Mouse (Mus musculus): ENCODE measurements at regions not wholly inside any gene's neighbourhood (a gene's known extent, or its start where the extent isn't known, plus 50 kb on each side); places are given as distances from the start of the nearest gene placed in this dataset.

DNA sequence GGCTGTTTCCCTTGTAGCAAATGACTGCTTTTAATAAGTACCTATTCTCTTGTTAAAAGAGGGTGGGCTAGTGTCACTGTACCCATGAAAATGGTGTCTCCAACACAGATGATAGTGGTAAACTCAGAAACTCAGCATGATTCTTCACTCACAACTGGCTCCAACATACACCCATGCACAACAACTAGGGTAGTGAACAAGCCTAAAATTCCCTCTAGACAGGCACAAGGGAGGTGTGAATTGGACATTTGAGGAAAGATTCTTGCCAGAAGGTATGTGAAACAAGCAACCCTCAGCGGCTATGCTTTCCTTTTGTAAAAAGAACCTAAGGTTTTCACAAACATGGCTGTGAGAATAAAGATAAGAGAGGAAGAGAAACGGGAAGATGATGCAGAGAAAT is 579.0 kb upstream of the Fam92a start:
- H3K9me3 ChIP-seq (replicated peaks; ENCODE audit: control insufficient read depth, insufficient read depth, low read length, poor library complexity, severe bottlenecking): peaks cover 14% of the 10 kb centered on the region
- no peak overlapping the region for H3K4me3 ChIP-seq (ENCODE audit: low read depth, low read length)
- H3K27ac ChIP-seq (ENCODE audit: insufficient read depth, low read length): no peak overlapping the region
- peaks cover 2% of the 10 kb centered on the region for H3K4me1 ChIP-seq (ENCODE audit: control insufficient read depth, insufficient read depth, low read length)
- H3K36me3 ChIP-seq (ENCODE audit: control insufficient read depth, insufficient read depth, low read length, poor library complexity, severe bottlenecking): no peaks in the 10 kb centered on the region
- H3K9ac ChIP-seq (ENCODE audit: low read depth, poor library complexity, severe bottlenecking): no peak overlapping the region
- no peak for TF ChIP-seq CTCF (IDR thresholded peaks at IDR 0.05; ENCODE audit: low read depth, low read length)
- TF ChIP-seq POLR2A (IDR thresholded peaks at IDR 0.05; ENCODE audit: insufficient read depth, low read length): no peak
- no peaks in the 10 kb centered on the region for H3K27me3 ChIP-seq (ENCODE audit: control insufficient read depth, insufficient read depth, low read length, poor library complexity, severe bottlenecking)

DNA sequence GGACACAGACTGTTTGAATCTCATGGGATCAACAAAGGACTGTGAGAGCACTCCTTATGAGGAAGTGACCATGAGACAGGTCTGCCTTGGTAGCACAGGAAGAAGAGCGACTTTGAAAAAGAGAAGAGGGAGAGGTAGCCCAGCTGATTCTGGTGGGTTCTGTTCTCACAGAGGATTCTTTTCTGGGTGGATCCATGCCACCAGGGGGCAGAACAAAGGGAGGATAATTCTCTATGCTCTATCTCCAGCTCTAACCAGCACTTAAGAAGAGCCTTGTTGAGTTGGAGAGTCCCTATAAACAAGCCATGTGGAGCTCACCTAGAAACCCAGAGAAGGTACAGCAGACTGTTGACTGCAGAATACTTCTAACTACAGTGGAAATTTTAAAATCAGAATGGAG is 578.1 kb upstream of the Fam92a start:
- TF ChIP-seq CTCF (IDR thresholded peaks at IDR 0.05; ENCODE audit: low read depth, low read length) (no peak), POLR2A (IDR thresholded peaks at IDR 0.05; ENCODE audit: insufficient read depth, low read length) (no peak), EP300 (IDR thresholded peaks at IDR 0.05; ENCODE audit: insufficient read depth, low read depth, low read length) (no peak)
- H3K9ac ChIP-seq (ENCODE audit: low read depth, poor library complexity, severe bottlenecking): no peak overlapping the region
- H3K9me3 ChIP-seq (replicated peaks; ENCODE audit: control insufficient read depth, insufficient read depth, low read length, poor library complexity, severe bottlenecking): peaks cover 8% of the 10 kb centered on the region
- peaks cover 2% of the 10 kb centered on the region for H3K4me1 ChIP-seq (ENCODE audit: control insufficient read depth, insufficient read depth, low read length)
- H3K27ac ChIP-seq (ENCODE audit: insufficient read depth, low read length): no peak overlapping the region
- no peak overlapping the region for H3K4me3 ChIP-seq (ENCODE audit: low read depth, low read length)
- H3K36me3 ChIP-seq (ENCODE audit: control insufficient read depth, insufficient read depth, low read length, poor library complexity, severe bottlenecking): no peaks in the 10 kb centered on the region
- H3K27me3 ChIP-seq (ENCODE audit: control insufficient read depth, insufficient read depth, low read length, poor library complexity, severe bottlenecking): no peaks in the 10 kb centered on the region

DNA sequence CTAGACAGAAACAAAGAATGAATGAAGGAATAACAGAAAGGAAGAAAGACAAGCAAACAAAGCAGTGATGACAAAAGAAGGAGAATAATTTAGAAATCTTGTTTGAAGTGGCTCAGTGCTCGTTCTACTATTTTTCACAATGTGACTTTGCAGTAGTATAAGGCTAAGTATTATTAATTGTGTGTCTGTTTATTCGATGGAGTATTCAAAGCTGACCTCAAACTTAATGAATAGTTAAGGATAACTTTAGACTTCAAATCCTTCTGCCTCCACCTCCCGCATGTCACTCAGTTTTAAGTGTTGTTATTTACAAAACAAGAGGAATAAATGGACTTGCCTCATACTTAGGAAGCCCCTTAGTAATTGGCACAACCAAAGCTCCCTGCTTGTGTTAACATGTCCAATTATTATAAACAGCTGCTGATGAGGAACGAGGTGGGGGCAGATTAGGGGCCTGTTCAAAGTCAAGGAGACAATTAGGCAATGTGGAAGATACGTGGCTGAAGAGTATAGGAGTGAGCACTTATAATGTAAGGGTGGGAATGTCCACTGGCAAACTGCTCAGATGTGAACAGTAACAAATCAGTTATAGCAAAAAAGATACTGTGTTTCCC is 572.0 kb upstream of the Fam92a start:
- H3K4me3 ChIP-seq (ENCODE audit: low read depth, low read length): no peak overlapping the region
- no peak overlapping the region for H3K27ac ChIP-seq (ENCODE audit: insufficient read depth, low read length)
- no peaks in the 10 kb centered on the region for H3K4me1 ChIP-seq (ENCODE audit: control insufficient read depth, insufficient read depth, low read length)
- no peaks in the 10 kb centered on the region for H3K36me3 ChIP-seq (ENCODE audit: control insufficient read depth, insufficient read depth, low read length, poor library complexity, severe bottlenecking)
- TF ChIP-seq EP300 (IDR thresholded peaks at IDR 0.05; ENCODE audit: insufficient read depth, low read depth, low read length) (no peak), CTCF (IDR thresholded peaks at IDR 0.05; ENCODE audit: low read depth, low read length) (no peak), POLR2A (IDR thresholded peaks at IDR 0.05; ENCODE audit: insufficient read depth, low read length) (no peak)
- H3K27me3 ChIP-seq (ENCODE audit: control insufficient read depth, insufficient read depth, low read length, poor library complexity, severe bottlenecking): no peaks in the 10 kb centered on the region
- no peak overlapping the region for H3K9ac ChIP-seq (ENCODE audit: low read depth, poor library complexity, severe bottlenecking)
- no peaks in the 10 kb centered on the region for H3K9me3 ChIP-seq (replicated peaks; ENCODE audit: control insufficient read depth, insufficient read depth, low read length, poor library complexity, severe bottlenecking)

DNA sequence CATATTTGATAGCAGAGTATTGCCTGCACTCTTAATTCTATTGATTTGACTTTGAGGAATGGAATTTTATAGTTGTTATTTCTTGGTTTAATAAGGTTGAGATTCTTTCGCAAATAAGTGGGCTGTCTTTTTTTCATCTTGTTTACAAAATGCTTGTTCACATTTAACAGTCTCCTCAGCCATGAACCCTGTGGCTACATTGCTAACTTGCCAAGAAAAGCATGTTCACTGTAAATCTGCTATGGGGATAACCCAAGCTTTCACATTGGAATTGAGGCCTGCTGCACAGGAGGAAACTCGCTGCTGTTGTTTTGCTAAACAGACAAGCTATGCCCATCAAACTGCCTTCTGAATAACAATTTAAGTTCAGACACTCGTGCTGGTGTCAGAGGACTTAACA is 564.6 kb upstream of the Fam92a start:
- H3K4me3 ChIP-seq (ENCODE audit: low read depth, low read length): no peak overlapping the region
- H3K27ac ChIP-seq (ENCODE audit: insufficient read depth, low read length): no peak overlapping the region
- H3K27me3 ChIP-seq (ENCODE audit: control insufficient read depth, insufficient read depth, low read length, poor library complexity, severe bottlenecking): no peaks in the 10 kb centered on the region
- TF ChIP-seq EP300 (IDR thresholded peaks at IDR 0.05; ENCODE audit: insufficient read depth, low read depth, low read length): no peak
- H3K9me3 ChIP-seq (replicated peaks; ENCODE audit: control insufficient read depth, insufficient read depth, low read length, poor library complexity, severe bottlenecking): no peaks in the 10 kb centered on the region
- H3K9ac ChIP-seq (ENCODE audit: low read depth, poor library complexity, severe bottlenecking): no peak overlapping the region
- no peaks in the 10 kb centered on the region for H3K36me3 ChIP-seq (ENCODE audit: control insufficient read depth, insufficient read depth, low read length, poor library complexity, severe bottlenecking)
- no peaks in the 10 kb centered on the region for H3K4me1 ChIP-seq (ENCODE audit: control insufficient read depth, insufficient read depth, low read length)

DNA sequence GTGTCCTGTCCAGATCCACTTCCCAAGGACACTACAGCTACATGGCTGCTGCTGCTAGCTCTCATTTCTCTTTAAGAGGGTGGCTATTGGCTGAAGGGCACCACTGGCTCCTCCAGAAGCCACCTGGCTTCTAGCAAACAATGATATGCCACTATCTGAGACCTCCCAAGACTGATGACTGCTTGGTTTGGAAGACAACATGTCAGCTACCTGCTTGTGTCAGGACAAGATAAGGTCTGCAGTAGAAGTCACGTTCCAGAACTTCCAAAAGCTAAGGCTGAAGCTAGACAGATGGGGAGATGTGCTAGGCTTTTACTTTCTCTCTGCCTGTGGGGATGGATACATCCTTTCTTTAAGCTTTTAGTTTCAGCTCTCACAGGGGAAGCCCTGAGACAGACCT is 528.4 kb upstream of the Fam92a start:
- Histone ChIP-seq H3K9me3 (replicated peaks; ENCODE audit: control insufficient read depth, insufficient read depth, low read length, poor library complexity, severe bottlenecking) (no peaks in the 10 kb centered on the region), H3K27ac (ENCODE audit: insufficient read depth, low read length) (no peak overlapping the region), H3K4me1 (ENCODE audit: control insufficient read depth, insufficient read depth, low read length) (no peaks in the 10 kb centered on the region), H3K36me3 (ENCODE audit: control insufficient read depth, insufficient read depth, low read length, poor library complexity, severe bottlenecking) (no peaks in the 10 kb centered on the region), H3K4me3 (ENCODE audit: low read depth, low read length) (no peak overlapping the region), H3K27me3 (ENCODE audit: control insufficient read depth, insufficient read depth, low read length, poor library complexity, severe bottlenecking) (no peaks in the 10 kb centered on the region), H3K9ac (ENCODE audit: low read depth, poor library complexity, severe bottlenecking) (no peak overlapping the region)
- no peak for TF ChIP-seq CTCF (IDR thresholded peaks at IDR 0.05; ENCODE audit: low read depth, low read length)
- no peak for TF ChIP-seq POLR2A (IDR thresholded peaks at IDR 0.05; ENCODE audit: insufficient read depth, low read length)
- TF ChIP-seq EP300 (IDR thresholded peaks at IDR 0.05; ENCODE audit: insufficient read depth, low read depth, low read length): no peak

DNA sequence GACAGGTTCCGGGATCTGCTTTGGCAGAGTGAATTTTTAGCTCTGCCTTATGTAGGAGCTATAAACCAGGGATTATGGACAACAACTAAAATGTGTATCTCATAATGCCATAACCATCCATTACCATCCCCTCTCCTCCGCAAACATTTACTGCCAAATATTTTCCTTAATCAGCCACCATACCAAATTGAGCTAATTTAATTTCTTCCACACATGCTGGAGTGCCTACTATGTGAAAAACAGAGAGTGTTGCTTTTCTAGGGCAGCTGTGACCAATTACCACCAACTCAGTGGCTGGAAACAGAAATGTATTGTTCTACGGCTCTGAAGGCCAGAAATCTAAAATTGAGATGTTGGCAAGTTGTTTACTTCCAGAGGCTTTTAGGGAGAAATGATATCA is 506.0 kb upstream of the Fam92a start:
- Histone ChIP-seq H3K27ac (ENCODE audit: insufficient read depth, low read length) (no peak overlapping the region), H3K9me3 (replicated peaks; ENCODE audit: control insufficient read depth, insufficient read depth, low read length, poor library complexity, severe bottlenecking) (no peaks in the 10 kb centered on the region), H3K27me3 (ENCODE audit: control insufficient read depth, insufficient read depth, low read length, poor library complexity, severe bottlenecking) (no peaks in the 10 kb centered on the region), H3K36me3 (ENCODE audit: control insufficient read depth, insufficient read depth, low read length, poor library complexity, severe bottlenecking) (no peaks in the 10 kb centered on the region), H3K4me3 (ENCODE audit: low read depth, low read length) (no peak overlapping the region), H3K9ac (ENCODE audit: low read depth, poor library complexity, severe bottlenecking) (no peak overlapping the region), H3K4me1 (ENCODE audit: control insufficient read depth, insufficient read depth, low read length) (no peaks in the 10 kb centered on the region)
- TF ChIP-seq CTCF (IDR thresholded peaks at IDR 0.05; ENCODE audit: low read depth, low read length) (no peak), EP300 (IDR thresholded peaks at IDR 0.05; ENCODE audit: insufficient read depth, low read depth, low read length) (no peak), POLR2A (IDR thresholded peaks at IDR 0.05; ENCODE audit: insufficient read depth, low read length) (no peak)

Data from ES-Bruce4 (cell line).